Mouse (Mus musculus) lung, postnatal 36 days (tissue): ENCODE data around the gene Cfap70.

ENCODE experiments used
- DNase-seq: peaks from one replicate; pipeline ENCODE4 v3.0.0; 2022; ENCODE audit warnings: mixed read lengths

Cfap70 gene

DNA sequence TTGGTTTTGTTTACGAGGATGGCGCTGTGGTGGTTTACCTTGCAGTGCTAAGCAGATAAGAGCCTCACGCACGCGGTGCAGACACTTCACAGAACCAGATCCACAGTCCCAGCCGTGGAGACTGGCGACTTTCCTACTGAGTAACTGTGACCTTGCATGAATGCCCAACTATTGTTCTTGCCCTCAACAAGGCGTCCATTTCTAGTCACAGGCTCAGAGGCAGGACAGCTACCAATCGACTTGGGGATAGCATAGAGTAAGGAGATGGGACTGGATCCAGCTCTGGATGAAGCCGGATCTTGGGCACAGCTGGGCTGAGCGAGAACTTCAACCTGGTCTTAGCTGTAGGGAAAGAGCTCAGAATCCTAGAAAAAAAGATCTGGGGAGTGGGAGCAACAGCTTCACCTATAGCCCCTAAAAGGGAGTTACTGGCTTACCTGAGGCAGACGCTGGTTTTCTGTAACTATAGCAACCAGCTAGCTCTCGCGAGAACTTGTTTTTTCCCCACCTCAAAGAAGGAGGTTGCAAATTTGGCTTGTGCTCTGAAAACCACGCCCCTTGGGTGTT is at the start of gene Cfap70:
Gene Cfap70 (minus strand): TSS at position 462 of the 567 bp plus-strand sequence.
- peak; percentile 83 for DNase-seq

GRCm38 (mm10) chr14:20499982-20500381 is 48.0 kb upstream of the Cfap70 start:
- DNase-seq, result no peak

- DNase-seq, result no peak
Measured at GRCm38 (mm10) chr14:20496603-20497002, 44.6 kb upstream of the Cfap70 start, which contains the start of gene Mss51. TSS of gene Mss51 (minus strand) at chr14:20496901.

DNA sequence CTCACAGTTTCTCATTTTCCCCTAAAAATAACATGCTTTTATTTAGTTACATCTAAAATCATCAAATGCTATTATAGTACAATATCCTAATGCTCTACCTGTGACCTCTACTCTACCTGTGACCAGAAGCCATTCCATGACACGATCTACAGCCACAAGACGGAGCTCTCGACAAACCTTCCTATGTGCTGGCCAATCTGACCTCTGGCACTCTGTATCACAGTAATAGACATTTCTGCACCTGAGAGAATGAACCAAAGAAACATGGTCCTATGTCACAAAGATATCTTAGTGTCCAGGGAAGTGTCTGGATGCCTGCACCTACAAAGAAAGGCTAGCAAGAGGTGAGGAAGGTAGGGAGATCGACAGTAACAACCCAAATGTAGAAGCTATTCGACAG is 34.0 kb upstream of the Cfap70 start:
- DNase-seq, result no peak

DNA sequence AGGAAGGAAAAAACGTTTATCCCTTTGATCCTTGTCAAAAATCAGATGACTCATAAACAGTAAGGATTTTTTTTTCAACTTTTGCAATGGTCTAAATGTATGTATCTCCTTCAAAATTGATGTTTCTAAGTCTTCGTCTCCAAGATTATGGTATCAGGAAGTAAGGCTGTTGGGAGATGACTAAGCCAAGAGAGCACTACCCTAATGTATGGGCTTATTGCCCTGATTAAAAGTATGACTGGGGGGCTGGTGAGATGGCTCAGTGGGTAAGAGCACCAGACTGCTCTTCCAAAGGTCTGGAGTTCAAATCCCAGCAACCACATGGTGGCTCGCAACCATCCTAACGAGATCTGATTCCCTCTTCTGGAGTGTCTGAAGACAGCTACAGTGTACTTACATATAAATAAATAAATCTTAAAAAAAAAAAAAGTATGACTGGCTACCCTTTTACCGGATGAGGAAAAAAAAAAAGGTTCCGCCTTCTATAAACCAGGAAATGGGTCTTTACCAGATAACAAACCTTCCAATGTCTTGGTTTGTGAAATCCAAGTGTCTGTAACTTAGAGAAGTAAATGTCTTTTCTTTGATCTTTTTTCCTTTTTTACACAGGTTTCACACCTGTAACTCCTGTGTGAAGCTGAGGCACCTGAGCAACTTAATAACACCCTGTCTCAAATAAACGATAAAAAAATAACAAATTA is 30.2 kb upstream of the Cfap70 start:
- DNase-seq, result no peak

- peak; percentile 62 for DNase-seq
Measured at GRCm38 (mm10) chr14:20481211-20481610, 29.2 kb upstream of the Cfap70 start.

DNA sequence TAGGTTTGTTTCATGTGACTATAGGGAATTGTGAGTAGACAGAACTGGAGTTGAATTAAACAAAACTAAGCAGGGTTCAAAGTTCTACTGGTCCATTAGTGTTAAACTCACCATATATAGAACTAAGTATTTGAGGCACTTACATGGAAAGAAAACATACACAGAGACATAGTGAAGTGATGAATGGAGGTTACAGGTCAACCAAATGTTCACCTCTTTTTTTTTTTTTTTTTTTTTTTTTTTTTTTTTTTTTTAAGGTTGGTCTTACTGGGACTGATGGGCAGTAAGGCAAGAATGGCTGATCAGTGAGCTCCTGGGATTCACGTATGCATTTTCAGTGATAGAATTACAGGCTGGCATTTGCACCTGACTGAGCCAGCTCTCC is 28.2 kb upstream of the Cfap70 start:
- DNase-seq, result no peak

GRCm38 (mm10) chr14:20479291-20480194 is 27.5 kb upstream of the Cfap70 start, which contains the start of gene Anxa7:
TSS of gene Anxa7 (minus strand) at chr14:20480133.
- DNase-seq, result peak; percentile 93

DNA sequence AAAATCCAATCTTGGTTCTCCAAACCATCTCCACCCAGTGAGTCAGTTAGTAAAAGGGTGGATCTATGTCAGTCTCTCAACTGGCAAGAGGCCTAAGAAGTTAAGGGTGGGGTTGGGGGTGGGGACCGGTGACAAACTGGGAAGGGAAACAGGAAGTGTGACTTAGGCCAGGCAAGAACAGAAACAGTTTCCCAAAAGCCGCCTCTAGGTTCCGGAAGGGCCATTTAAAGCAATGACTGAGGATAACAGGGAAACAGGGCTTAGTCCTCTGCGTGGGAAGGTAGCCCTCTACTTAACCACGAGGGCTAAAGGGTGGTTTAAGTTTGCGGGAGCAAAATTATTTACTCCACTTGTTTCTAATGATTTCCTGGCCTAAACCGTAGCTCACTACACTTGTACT is 26.8 kb upstream of the Cfap70 start:
- DNase-seq, result peak; percentile 78

DNA sequence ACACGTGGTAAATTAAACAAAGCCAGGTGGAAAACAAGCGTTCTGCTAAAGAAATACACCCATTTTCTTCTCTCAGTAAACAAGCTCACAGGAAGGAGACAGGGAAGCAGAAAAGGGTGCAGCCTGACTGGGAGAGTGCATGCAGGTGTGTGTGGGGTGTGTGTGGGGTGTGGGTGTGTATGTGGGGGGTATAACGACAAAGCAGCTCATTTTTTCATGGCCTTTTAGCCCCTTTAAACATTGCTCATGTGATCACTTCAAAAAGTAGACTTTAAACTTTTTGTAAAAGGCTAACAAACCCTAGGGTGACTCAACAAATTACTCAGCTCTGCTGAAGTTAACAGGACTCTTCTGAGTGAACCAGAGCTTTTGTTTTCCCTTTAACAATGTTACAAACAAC is 26.4 kb upstream of the Cfap70 start:
- no peak for DNase-seq

- no peak for DNase-seq
Measured at GRCm38 (mm10) chr14:20477261-20478025, 25.4 kb upstream of the Cfap70 start.

- no peak for DNase-seq
Measured at GRCm38 (mm10) chr14:20460216-20460615, 8.2 kb upstream of the Cfap70 start.

DNA sequence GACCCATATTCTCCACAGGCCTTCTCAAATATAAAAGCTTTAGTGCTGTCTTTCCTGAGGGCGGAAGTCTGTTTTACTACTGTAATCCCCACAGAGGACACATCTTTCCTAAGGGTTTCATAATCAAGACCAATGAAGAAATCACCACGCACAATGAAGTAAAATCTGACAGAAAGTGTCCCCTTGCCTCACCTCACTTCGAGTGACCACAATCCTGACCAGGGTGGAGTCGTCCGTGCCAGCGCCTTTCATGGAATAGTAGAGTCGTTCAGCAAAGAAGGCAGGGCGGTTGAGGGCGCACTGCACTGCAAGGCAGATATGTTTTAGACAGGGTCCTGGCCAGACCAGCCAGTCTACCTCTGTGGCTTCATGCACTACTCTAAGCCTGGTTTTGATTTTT is 6.4 kb upstream of the Cfap70 start:
- peak; percentile 10 for DNase-seq

GRCm38 (mm10) chr14:20452929-20453328 is 903 bp upstream of the Cfap70 start:
- no peak for DNase-seq

DNA sequence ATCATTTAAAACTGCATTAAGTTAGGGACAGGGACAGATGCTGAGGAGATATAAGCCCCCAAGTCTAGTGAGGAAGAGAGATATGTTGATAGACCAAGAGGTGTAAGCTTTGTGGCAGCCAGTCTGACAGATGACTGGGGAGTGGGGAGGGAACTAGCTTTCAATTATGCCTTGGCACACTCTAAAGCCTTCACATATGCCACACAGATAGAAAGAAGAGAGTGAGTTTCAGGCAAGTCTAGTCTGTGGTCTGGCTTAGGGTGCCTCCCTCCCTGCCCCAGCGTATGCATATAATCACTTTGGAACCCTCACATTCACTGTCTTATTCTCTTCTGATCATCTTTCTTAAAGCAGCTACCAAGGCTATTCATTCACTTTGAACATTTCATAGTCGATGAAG is 724 bp downstream of the Cfap70 start:
- no peak for DNase-seq

- peak; percentile 18 for DNase-seq
Measured at GRCm38 (mm10) chr14:20447209-20447608, 4.8 kb downstream of the Cfap70 start.

GRCm38 (mm10) chr14:20442252-20442651 is 9.8 kb downstream of the Cfap70 start:
- no peak for DNase-seq

DNA sequence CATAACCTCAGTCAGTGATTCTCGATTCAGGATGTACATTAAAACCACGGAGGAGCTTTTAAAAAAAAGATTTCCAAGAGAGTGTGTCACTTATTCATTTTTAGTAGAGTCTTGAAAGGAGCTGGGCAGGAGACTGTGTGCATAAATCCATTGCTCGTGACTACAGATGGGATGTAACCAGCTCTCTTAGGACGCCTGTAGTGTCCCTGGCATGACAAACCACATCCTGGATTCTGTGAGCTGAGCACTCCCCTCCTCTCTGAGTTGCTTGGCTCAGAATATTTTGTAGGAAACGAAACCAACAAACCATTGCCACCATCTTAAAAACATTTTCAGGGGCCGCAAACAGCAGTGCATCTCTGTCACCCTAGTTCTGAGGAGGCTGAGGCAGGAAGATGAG is 15.1 kb downstream of the Cfap70 start:
- no peak for DNase-seq

DNA sequence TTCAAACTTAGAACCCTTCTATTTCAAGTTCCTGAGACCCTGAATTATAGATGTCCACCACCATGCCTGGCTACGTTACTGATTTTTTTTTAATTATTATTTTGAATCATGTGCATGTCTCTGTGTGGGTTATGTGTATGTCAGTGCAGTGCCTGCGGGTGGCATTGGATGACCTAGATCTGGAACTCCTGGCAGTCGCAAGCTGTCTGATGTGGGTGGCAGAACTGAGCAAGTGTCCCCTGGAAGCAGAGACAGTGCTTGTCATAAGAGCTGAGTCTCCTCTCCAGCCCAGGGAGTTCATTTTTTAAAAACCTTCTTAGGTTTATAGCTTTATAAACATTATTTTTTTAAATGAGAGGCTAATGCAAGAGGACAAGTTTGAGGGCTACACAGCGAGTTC is 19.6 kb downstream of the Cfap70 start:
- no peak for DNase-seq

DNA sequence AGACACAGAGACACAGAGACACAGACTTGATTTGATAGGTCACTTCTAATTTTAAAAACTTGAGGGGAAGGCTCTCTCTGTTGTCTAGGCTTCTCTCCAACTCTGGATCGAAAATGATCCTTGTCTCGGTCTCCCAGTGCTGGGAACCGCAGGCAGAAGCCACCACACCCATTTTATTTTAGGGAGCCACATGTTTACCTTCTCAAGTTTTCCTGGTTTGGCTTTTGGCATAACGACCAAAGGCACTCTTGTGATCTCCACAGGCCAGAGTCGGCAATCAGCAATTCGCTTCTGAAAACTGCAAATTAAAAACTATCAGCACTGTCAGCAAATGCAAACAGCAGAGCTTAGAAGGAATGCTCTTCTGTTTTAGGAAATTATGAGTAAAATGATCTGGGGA is 20.3 kb downstream of the Cfap70 start:
- DNase-seq, result no peak

- DNase-seq, result no peak
Measured at GRCm38 (mm10) chr14:20429833-20430232, 22.2 kb downstream of the Cfap70 start.

DNA sequence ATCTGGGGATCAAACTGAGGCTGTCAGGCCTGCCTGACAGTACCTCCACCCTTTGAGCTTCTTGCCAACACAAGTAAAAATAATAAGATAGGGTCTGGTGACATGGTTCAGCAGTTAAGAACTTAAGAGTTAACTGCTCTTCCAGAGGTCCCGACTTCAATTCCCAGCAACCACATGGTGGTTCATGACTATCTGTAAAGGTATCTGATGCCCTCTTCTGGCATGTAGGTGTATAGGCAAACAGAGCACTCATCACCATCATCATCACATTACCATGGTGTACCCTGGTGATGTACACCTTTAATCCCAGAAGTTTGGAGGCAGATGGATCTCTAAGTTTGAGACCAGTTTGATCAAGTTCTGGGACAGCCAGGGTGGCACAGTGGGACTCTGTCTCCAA is 23.4 kb downstream of the Cfap70 start:
- no peak for DNase-seq

GRCm38 (mm10) chr14:20423046-20423445 is 29.0 kb downstream of the Cfap70 start:
- DNase-seq, result no peak
